Mouse (Mus musculus) heart, postnatal 25 days (tissue): ENCODE data around the gene Slc29a2. TPM values are rescaled to one million over a fixed set of nuclear protein-coding genes. Genes with fewer than 3 reads are reported as not detected.
A peak's percentile ranks its signal among the peaks of the same experiment; 100 is the strongest.

ENCODE experiments used
- DNase-seq: peaks from one replicate; pipeline ENCODE4 v3.0.0; 2022; ENCODE audit warnings: low spot score
- intact Hi-C: fragments of 180-260 bp; cut with DNase I; formaldehyde crosslinking; loops from one replicate; pipeline ENCODE4 v1.15.1; 2025
- total RNA-seq, 2 experiments: library from RNA; stranded (reverse); gene quantifications; 2 replicates each; pipeline ENCODE4 v1.2.3; 2021

The Slc29a2 gene
- total RNA-seq, 2 experiments from 2014 or later: 12.2 to 13.3 TPM

DNA sequence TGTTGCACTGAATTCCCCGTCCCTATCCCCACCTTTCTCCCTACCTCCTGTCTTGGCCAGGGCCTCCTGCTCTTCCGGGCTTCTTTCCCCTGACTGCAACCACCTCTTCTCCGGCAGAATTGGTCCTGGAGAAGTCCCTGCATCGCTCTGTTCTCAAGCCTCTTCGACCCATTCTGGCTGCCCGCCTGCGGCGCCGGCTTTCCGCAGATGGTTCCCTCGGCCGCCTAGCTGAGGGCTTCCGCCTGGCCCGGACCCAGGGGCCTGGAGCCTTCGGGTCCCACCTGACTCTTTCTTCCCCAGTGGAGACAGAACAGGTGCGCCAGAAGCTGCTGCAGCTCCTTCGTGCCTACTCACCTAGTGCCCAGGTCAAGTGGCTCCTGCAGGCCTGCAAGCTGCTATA, 29.2 kb downstream of the Slc29a2 start:
- intact Hi-C loops: no loop called here
- no peak for DNase-seq

GRCm38 (mm10) chr19:5053909-5054308, 30.2 kb downstream of the Slc29a2 start:
- no peak for DNase-seq

GRCm38 (mm10) chr19:5056251-5056650, 32.6 kb downstream of the Slc29a2 start:
- intact Hi-C loops: loop anchor here (1.0 kb wide), 1 partner anchor 17 kb away; no protein-coding TSS in a partner anchor
- no peak for DNase-seq

More at GRCm38 (mm10) chr19:5053909-5054308, 30.2 kb downstream of the Slc29a2 start:
- intact Hi-C loops: no loop called here

GRCm38 (mm10) chr19:5057876-5058775, 34.5 kb downstream of the Slc29a2 start:
- intact Hi-C loops: no loop called here
- DNase-seq: no peak

- DNase-seq: peak; percentile 27
Measured at GRCm38 (mm10) chr19:5058801-5059771, 35.4 kb downstream of the Slc29a2 start.

DNA sequence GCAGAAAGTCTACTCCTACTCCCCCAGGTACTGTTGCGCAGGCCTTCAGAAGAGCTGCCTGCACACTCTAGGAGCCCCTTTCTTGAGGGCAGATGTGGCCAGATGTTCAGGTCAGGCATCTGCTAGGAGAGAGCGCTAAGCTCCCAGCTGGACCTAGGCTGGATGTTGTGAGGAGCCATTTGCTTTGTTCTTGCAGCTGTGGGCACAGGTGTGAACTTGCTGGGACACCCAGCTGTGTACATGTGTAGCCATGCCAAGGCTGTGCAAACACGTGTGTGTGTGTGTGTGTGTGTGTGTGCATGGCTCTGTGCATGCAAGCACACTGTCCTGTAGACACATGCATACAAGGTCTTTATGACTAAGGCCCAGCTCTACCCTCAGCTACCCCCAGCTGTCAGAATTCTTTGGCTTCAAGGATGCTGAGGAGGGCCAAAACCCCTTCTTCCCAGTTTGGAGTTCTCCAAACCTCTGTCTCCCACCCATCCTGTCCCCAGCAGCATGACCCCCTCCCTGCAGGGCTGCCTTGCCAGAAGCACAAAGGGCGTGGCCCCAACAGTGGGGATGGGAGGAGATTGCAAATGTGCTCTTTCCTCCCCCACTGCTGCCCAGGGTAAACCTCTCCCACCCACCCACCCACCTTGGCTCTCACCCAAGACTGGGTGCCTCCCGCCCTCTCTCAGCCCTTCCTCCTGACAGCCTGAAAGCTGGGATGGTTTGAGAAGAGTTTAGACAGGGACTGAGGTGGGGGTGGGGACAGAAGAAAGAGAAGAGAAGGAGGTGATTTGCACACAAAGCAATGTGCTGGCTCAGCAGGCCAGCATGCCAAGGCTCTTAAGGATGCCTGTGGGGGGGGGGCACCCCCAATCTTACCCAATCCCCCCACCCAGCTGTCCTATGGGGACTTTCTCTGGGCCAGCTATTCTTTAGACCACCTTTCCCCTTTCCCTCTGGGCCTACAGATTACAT, 37.0 kb downstream of the Slc29a2 start:
- intact Hi-C loops: no loop called here
- DNase-seq: peak; percentile 40

More at GRCm38 (mm10) chr19:5058801-5059771, 35.4 kb downstream of the Slc29a2 start:
- intact Hi-C loops: no loop called here

DNA sequence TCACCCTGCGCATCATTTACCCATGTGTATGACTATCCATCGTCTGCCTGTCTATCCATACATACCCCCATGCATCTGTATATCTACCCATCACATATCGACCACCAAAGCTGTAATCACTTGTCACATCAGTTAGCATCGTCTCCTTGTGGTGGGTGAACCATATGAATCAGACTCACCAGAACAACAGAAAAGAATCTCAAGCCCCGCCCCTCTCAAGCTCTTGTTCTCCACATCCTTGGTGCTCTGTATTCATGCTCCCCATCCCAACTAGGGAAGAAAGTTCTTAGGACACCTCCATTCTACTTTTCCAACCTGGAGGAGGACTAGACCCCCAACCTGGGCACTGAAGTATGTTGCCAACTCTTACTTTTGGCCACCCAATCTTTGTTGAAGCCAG, 38.4 kb downstream of the Slc29a2 start:
- no peak for DNase-seq
- intact Hi-C loops: no loop called here

GRCm38 (mm10) chr19:5062446-5062845, 38.8 kb downstream of the Slc29a2 start:
- DNase-seq: no peak
- intact Hi-C loops: no loop called here

DNA sequence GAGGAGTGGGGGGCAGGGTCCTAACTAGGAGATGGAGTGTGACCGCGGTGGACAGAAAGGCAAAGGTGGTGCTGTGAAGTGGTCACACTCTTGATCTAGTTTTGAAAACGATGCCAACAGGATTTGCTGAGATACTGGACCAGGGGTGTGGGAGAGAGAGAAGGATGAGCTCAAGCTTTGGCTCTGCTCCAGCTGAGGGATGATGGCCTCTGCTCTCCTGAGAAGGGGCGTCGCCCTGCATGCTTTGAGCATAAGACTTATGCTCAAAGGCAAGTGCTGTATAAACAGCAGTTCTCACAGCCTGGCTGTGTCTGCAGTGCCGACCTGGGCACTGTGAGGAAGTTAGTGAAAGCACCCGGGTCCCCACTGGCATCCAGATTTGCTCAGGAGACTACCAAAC, 41.4 kb downstream of the Slc29a2 start:
- intact Hi-C loops: no loop called here
- DNase-seq: no peak

DNA sequence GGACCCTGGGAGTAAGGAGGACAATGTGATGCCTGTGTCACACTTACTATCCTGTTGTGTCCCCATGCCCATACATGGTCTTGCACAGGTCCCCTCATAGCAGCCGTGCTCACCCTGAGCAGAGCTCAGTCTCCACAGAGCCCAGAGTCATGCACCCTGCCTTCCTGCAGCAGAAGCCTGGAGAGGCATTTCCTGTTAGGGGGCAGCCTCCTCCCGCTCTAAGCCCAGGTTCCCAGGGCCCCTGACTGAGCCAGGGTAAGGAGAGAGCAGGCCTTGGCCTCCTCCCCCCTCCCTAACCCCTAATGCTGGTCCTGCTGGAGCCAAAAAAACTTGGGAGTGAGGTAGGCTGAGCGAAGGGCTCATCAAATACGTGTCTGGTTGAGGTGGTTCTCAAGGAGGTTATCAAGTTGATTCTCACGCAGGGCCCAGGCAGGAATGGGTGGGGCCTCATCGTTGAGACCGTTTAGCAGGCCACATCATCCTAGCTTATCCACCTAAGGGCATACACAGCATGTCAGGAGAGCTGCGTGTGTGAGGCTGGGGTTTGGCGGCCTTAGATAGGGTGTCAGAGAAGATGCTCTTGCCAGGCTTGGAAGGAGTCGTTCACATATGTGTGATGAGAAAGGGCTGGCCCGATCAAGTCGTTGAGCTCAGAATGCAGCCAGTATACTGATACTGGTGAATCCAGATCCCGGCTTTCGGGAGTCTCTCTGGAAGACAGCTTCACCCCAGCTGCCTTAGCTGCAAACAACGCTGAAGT, 43.6 kb downstream of the Slc29a2 start:
- intact Hi-C loops: no loop called here
- no peak for DNase-seq

GRCm38 (mm10) chr19:5067867-5068569, 44.4 kb downstream of the Slc29a2 start, which contains the start of gene Cd248:
Gene Cd248 (plus strand): TSS chr19:5068078.
- peak; percentile 75 for DNase-seq
- intact Hi-C loops: no loop called here

DNA sequence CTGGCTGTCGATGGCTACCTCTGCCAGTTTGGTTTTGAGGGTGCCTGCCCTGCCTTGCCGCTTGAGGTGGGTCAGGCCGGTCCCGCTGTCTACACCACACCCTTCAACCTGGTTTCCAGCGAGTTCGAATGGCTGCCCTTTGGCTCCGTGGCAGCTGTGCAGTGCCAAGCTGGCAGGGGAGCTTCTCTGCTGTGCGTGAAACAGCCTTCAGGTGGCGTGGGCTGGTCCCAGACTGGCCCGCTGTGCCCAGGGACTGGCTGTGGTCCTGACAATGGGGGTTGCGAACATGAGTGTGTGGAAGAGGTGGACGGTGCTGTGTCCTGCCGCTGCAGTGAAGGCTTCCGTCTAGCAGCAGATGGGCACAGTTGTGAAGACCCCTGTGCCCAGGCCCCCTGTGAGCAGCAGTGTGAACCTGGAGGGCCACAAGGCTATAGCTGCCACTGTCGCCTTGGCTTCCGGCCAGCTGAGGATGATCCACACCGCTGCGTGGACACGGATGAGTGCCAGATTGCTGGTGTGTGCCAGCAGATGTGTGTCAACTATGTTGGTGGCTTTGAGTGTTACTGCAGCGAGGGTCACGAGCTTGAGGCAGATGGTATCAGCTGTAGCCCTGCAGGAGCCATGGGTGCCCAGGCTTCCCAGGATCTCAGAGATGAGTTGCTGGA, 45.0 kb downstream of the Slc29a2 start:
- no peak for DNase-seq
- intact Hi-C loops: no loop called here

DNA sequence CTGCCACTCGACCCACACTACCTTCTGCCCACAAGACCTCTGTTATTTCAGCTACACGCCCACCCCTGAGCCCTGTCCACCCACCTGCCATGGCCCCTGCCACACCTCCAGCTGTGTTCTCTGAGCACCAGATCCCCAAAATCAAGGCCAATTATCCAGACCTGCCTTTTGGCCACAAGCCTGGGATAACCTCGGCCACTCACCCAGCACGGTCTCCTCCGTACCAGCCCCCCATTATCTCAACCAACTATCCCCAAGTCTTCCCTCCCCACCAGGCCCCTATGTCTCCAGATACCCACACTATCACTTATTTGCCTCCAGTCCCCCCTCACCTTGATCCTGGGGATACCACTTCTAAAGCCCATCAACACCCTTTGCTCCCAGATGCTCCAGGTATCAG, 45.8 kb downstream of the Slc29a2 start:
- DNase-seq: no peak
- intact Hi-C loops: no loop called here

DNA sequence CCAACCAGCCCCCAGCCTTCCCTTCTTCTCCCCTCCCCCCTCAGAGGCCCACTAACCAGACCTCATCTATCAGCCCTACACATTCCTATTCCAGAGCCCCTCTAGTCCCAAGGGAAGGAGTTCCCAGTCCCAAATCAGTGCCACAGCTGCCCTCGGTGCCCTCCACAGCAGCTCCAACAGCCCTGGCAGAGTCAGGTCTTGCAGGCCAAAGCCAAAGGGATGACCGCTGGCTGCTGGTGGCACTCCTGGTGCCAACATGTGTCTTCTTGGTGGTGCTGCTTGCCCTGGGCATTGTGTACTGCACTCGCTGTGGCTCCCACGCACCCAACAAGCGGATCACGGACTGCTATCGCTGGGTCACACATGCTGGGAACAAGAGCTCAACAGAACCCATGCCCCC, 46.3 kb downstream of the Slc29a2 start:
- intact Hi-C loops: no loop called here
- DNase-seq: no peak

- no peak for DNase-seq
- intact Hi-C loops: no loop called here
Measured at GRCm38 (mm10) chr19:5071077-5071476, 47.4 kb downstream of the Slc29a2 start.

- intact Hi-C loops: loop anchor here (2.0 kb wide), 1 partner anchor 57 kb away; no protein-coding TSS in a partner anchor
- peak; percentile 77 for DNase-seq
Measured at GRCm38 (mm10) chr19:5071545-5072369, 48.1 kb downstream of the Slc29a2 start.
